Mouse (Mus musculus) T-cell, adult 2 months (primary cell): ENCODE results near the gene Hnrnpd.

ENCODE experiments used
- DNase-seq: peaks from one replicate; pipeline ENCODE4 v3.0.0; 2022; ENCODE audit warnings: low spot score

Hnrnpd gene

GRCm38 (mm10) chr5:99978699-99979442 lies at the start of gene Hnrnpd, which contains the start of gene 4930524J08Rik:
Gene Hnrnpd, minus strand, starts transcription at chr5:99978938.
Gene 4930524J08Rik, plus strand, starts transcription at chr5:99979061.
- peak; percentile 88 for DNase-seq

DNA sequence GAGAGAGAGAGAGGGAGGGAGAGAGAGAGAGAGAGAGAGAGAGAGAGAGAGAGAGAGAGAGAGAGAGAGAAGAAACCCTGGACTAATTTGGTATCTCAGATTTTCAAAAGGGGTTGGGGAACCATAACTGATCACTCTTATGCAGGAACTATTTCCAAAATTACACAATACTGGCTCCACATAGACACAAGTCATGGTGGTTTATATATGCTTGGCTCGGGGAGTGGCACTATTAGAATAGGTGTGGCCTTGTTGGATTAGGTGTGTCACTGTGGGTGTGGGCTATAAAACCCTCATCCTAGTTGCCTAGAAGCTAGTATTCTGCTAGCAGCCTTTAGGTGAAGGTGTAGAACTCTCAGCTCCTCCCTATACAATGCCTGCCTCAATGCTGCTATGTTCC lies 46.1 kb upstream of the Hnrnpd start:
- DNase-seq = no peak

DNA sequence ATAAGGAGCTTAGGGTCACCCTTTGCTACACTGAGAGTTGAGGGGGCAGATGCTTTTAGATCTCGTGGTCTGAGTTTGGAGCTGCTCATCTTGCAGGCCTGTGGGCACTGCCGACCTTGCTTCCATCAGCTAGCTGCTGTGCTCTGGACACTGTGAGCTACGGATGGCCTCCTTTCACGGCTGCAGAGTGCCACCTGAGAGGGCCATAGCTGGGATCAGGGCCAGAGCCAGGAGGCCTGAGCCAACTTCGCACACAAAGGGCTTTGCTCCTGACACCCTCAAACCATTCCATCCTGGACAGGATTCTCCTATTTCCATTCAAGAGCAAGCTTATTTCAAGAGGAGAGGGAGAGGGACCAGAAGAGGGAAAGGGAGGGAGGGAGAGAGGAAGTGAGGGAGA lies 45.7 kb upstream of the Hnrnpd start:
- DNase-seq = no peak

GRCm38 (mm10) chr5:100020089-100020488 lies 41.4 kb upstream of the Hnrnpd start:
- no peak for DNase-seq

DNA sequence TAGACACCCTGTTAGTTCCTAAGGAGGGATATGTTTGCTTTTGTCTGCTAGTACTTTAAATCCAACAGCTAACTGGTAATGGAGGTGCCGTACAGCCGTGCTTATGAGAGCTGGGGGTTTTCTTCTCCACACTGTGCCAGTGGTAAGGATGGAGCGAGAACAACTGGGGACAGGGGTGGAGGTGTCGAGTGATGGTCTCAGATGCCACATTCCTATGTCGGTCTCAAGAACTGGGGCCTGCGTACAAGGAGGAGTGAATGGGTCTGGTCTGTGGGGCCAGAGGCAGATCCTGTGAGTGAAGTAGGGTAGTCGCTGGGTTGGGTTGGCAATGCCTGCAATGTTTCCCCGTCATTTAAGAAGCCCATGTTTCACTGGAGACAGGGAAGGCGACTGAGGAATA lies 33.9 kb upstream of the Hnrnpd start:
- DNase-seq = no peak

- DNase-seq = no peak
Measured at GRCm38 (mm10) chr5:100008485-100008884, 29.7 kb upstream of the Hnrnpd start.

GRCm38 (mm10) chr5:100007040-100007375 lies 28.3 kb upstream of the Hnrnpd start:
- DNase-seq = peak; percentile 12

DNA sequence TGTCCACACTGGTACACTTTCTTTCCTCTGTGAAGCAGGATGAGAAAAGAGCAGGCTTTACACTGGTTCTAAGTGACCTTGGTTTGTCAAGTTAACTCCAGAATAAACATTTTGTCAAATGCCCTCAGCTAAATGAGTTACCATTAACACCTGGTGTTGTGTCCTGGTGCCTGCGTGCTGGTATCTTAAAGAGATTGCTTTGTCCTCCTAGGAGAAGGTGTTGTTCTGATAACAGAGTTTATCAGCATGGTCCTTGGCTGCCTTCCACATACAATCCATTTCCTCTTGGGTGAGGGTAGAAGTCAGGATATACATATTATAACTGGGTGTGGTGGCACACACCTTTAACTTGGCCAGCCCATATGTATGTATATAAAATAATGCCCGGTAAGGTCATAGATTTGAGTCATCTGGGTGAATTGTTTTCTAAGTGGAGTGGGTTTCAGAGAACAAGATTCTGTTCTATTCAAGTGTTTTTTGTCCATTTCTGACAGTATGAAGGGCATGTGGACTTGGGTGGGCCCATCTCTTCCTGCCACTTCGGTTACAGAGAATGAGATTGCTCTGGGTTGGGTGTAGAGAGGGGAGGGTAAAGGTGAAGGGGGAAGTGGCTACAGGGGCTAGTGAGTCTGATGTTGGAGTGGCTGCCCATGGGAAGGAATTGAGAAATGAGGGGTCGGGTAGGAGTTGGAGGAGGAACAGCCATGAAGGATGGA lies 27.7 kb upstream of the Hnrnpd start:
- DNase-seq = no peak

- DNase-seq = no peak
Measured at GRCm38 (mm10) chr5:100005896-100006295, 27.2 kb upstream of the Hnrnpd start.

GRCm38 (mm10) chr5:100005431-100005830 lies 26.7 kb upstream of the Hnrnpd start:
- no peak for DNase-seq

- DNase-seq = no peak
Measured at GRCm38 (mm10) chr5:100003895-100004294, 25.2 kb upstream of the Hnrnpd start.

DNA sequence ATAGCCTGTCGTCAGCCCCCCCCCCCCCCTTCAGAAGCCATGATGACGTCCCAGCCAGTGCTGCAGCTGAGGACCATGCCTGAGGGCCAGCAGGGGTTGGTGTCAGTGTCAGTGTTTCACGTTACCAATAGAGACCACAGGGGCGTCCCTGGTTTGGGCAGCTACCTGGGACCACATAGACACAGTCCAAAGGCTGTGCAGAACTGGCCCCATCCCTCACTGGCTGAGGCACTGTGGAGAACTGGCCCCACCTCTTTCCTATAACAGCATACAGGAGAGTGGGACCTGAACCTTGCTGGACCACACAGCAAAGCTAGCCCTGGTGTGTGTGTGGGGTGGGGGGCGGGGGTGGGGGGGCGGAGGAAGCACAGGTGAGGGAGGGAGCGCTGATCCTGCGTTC lies 21.8 kb upstream of the Hnrnpd start:
- no peak for DNase-seq

GRCm38 (mm10) chr5:100000048-100000447 lies 21.3 kb upstream of the Hnrnpd start:
- no peak for DNase-seq

- DNase-seq = no peak
Measured at GRCm38 (mm10) chr5:99994680-99995079, 15.9 kb upstream of the Hnrnpd start.

DNA sequence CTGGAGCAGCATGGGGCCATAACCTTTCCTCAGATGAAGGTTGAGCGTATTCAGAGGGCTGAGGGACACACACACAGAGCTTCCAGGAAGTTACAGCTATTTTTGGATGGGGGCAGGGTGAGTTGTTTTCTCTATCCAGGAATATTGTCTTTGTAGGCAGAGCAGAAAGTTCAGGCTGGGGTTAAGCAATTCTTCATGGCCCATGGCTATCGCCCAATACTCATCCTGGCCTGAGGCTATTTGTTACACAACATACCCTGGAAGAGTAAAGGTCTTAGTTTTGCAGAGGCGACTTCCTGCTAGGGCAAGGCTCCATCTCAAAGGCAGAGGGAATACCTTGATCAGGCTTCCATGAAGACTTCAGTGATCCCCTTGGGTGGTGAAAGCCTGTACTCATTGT lies 15.4 kb upstream of the Hnrnpd start:
- no peak for DNase-seq

DNA sequence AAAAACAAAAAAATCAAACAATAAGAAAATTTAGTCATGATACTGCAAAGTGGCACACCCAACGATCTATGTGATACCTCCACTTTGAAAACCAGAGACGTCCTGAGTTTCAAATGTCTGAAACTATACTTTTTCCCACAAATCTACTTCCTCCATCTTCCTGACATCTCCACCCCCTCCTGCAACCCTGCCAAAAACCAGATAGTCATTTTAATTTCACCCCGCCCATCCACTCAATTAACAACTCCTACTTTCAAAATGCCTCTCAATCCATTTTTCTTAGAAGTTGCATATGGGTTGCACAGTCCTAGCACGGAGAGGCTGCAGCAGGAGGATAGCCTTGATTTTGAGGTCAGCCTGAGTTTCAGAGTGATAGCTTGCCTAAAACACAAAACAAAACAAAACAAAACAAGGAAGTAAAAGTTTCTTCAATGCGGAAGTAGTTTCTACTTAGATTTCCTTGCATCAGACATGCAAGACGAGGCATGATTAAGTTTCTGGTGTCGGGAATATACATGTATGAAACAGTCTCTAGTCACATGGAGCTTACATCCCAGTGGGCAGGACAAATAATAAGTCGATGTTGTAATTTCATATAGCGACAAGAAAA lies 4.8 kb upstream of the Hnrnpd start:
- no peak for DNase-seq

- DNase-seq = peak; percentile 57
Measured at GRCm38 (mm10) chr5:99977516-99978301, 1.0 kb downstream of the Hnrnpd start.

GRCm38 (mm10) chr5:99976334-99976955 lies 2.3 kb downstream of the Hnrnpd start:
- no peak for DNase-seq

GRCm38 (mm10) chr5:99975776-99976175 lies 3.0 kb downstream of the Hnrnpd start:
- no peak for DNase-seq

GRCm38 (mm10) chr5:99975061-99975460 lies 3.7 kb downstream of the Hnrnpd start:
- no peak for DNase-seq

DNA sequence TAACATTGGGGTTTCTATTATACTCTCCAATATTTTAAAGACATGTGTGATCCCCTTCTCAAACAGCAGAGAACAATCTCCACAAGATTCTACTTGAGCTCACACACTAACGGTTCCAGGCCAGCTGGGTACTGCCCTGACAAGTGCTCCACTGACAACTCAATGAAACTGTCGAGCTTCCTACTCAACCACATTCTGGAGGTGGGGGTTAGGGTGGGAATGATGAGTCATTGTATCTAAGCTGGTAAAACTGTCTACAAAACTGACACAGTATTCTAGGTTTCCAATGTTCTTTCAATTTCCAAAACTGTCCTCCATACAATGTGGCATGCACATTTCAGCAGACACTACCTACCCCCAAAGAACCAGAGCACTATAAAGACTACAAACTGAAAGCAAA lies 4.8 kb downstream of the Hnrnpd start:
- peak; percentile 26 for DNase-seq

DNA sequence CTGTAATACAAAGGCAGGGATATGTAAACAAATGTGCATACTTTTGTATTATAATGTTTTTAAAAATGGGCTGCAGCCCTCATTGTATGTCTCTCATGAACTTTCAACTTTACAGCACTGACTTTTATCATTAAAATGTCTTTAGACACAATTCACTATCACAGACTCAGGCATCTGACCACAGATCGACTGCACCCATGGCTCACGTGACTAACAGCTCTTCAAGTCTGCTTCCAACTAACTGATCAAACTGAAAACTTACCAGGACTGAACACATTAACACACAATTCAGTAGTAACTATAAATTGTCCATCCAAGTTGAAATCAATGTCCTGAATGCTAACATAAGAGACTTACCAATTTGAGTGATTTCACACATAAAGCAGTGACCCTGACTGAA lies 18.8 kb downstream of the Hnrnpd start:
- no peak for DNase-seq
